Mouse (Mus musculus): ENCODE measurements around the gene Serpinb6a.

Serpinb6a gene

DNA sequence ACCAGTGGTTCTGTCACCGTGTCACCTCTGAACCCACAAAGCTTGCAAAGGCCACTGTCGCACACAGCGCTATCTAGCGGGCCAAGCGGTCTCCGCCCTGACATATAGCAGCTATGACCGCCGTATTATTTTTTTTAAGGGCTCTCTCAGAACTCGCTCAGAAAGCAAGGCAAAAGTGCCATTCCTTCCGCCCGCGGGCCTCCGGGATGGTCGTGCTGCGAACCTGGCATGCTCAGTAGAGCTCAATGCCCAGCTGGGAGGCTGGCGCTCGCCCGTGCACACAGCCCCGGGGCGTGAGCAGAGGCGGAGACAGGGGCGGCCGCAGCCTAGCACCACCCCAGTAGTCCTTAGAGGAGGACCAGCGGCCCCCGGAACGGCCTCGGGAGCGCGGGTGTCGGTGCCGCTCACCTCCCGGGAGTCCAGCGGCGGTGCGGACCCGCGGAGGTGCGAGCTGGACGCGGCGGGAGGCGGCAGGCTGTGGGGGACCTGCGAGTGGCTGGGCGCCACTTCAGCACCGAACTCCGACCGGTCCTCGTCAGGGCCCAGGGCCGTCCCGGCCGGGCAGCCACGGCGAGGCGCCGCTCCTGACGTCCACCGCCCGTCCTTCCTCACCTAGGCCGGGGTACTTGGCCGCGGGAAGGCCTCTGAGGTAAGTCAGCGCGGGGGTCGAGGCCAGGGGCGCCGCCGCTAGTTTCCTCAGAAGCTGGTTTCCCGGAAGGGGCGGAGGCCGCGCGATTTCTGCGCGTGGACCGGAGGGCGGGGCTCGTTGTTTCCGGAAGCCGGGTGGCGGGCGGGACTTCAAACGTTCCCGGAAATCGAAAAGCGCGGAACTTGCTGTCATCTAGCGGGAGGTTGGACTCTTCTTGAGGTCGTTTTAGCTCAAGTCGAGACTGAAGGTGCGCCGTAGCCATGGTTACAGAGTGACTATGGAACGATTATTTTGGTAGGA lies at the start of gene Serpinb6a, which contains the start of gene Ripk1:
Serpinb6a (minus strand) TSS at position 737 of the 949 bp plus-strand sequence.
Ripk1 (plus strand) TSS at position 306 of the 949 bp plus-strand sequence.
- in situ Hi-C loops (cut with MboI, MseI) = no loop called here

DNA sequence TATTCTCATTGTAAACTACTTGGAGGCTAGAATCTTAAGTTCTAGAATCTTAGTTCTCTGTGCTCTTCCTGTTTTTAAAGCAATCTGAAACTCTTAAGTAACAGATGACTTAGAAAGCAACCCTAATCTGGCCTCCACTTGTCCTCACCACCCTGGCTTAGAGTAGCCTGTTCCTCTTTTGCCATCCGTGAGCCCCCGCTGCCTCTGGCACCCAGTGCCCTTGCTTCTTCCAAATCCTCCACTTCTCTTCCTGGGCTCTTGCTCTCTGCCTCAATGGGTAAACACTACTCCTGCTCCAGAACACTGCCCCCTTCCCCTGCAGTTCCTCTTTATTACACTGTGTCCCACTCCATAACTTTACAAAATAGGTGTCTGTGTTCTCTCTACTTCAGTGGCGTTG lies 49.1 kb upstream of the Serpinb6a start:
- in situ Hi-C loops (cut with MboI, MseI) = loop anchor here (25.0 kb wide), 1 partner anchor 286 kb away; the partner anchor contains the start of gene Slc22a23

DNA sequence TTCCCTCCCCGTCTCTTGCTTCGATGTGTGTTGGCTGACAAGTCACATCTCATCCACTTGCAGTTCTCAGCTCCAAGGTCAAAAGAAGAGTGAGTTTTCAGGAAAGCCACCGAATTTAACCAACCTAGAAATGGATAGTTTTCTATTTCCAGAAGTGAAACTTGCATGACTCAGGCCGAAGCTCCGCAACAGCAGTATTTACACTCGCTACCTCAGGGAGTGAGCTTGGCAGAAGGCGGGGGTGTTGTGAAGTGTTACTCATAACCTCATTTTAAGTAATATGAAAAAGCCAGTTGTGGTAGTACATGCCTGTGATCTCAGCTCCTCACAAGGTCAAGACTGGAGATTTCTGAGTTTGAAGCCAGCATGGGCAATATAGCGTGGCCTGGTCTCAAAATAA lies 47.9 kb upstream of the Serpinb6a start:
- in situ Hi-C loops (cut with MboI, MseI) = loop anchor here (25.0 kb wide), 1 partner anchor 287 kb away; the partner anchor contains the start of gene Slc22a23

DNA sequence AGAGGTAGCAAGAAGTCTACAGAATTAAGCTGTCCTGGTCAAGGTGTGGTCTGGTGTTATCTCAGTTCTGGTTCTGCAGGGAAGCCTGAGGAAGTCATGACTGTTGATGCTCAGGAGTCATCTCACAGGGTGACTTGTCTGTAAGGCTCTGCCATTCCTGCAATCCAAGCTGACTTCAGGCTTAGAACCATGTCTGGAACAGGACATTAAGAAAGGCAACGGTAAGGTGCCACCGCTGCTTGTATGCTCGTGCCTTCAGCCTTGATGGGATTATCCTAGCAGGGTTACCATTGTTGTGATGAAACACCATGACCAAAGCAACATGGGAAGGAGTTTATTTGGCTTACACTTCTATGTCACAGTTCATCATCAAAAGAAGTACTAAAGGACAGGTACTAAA lies 44.9 kb upstream of the Serpinb6a start:
- in situ Hi-C loops (cut with MboI, MseI) = loop anchor here (5.0 kb wide), 2 partner anchors 110 to 585 kb away; no protein-coding TSS in a partner anchor

DNA sequence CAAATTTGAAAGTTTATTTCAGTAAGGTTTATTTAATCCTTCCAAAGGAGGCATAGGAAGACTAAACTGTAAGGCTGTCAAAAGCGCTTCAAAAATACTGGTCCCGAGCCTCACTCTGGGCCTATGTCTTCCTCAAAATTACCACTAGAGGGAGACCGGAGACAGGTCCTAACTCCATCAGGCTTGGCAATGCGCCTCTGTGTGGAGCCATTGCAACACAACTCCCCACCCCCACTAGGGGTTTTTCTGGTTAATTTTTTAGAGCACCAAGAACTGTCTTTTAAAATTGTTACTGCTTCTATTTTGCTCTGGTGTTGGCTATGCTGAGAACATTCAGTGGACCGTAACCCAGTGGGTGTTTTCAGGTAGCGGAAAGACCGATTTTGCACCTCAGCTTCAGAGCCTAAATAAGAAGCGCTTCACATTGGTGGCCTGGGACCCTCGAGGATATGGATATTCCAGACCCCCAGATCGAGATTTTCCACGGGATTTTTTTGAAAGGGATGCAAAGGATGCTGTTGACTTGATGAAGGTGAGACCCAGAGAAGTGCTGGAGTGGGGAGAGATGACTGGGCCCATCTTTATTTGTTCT lies 43.9 kb upstream of the Serpinb6a start:
- in situ Hi-C loops (cut with MboI, MseI) = loop anchor here (5.0 kb wide), 2 partner anchors 111 to 586 kb away; no protein-coding TSS in a partner anchor

DNA sequence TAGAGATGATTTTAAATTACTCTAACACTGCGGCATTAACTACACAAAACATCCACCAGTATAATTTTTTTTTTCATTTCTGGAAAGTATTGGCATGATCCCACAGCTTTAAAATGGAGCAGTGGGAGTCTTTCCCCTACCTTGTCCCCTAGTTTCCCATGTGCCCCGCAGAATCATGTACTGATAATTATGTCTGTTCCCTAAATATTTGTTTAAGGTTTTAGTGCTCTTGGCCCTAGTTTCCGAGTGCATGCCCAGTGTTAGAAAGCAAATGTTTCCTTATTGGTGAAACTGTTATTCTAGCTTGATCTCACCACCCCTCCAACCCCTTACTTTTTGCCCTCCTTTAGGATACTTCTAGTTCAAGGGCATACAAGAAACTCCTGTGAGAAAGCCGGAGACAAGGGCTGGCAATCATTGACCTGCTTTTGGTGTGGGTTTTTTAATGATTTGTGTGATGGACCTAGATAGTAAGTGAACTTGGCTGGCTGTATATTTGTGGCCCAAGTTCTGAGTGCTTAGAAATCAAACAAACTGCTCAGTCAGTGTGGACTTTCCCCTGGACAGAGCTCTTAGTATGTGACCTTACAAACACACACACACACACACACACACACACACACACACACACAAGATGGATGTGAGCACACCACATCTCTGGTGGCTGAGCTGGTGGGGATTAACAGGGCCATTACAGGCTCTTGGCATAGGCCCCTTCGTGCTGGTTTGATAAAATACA lies 43.1 kb upstream of the Serpinb6a start:
- in situ Hi-C loops (cut with MboI, MseI) = loop anchor here (5.0 kb wide), 2 partner anchors 112 to 587 kb away; no protein-coding TSS in a partner anchor

DNA sequence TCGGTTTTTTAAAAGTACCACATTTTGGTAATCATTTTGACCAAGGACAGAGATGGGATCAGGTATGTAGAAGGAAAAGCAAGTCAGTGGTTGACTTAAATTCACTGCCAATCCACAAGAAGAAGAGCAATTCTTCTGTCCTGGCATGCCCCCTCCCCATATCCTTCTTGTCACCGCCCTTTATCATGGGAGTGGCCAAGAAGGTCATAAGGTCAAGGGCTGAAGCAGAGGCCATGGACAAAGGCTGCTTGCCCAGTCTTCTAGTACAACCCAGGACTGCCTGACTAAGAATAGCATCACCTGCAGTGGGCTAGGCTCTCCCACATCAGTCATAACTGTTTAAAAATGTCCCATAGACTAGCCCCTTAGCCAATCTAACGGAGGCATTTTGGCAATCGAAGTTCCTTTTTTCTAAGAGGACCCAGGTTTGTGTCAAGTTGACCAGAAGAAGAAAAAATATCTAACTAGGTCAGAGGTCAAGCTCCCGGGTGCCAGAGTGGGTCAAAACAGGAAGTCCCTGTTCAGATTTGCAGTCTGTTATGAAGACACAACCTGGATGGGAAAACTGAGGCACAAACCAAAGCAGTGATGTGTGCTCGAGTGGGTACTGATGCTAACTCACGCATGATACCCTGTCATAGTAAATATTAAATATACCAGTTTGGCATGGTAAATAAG lies 41.3 kb upstream of the Serpinb6a start:
- in situ Hi-C loops (cut with MboI, MseI) = no loop called here

DNA sequence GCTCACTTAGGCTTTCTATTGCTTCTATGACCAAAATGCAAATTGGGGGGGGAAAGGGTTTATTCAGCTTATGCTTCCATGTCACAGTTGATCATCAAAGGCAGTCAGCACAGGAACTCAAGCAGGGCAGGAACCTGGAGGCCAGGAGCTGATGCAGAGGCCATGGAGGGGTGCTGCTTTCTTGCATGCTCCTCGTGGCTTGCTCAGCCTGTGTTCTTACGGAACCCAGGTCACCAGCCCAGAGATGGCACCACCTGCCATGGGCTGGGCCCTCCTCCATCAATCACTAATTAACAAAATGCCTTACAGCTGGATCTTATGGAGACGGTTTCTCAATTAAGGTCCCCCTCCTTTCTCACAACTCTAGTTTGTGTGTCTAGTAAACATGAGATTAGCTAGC lies 37.5 kb upstream of the Serpinb6a start:
- in situ Hi-C loops (cut with MboI, MseI) = no loop called here

DNA sequence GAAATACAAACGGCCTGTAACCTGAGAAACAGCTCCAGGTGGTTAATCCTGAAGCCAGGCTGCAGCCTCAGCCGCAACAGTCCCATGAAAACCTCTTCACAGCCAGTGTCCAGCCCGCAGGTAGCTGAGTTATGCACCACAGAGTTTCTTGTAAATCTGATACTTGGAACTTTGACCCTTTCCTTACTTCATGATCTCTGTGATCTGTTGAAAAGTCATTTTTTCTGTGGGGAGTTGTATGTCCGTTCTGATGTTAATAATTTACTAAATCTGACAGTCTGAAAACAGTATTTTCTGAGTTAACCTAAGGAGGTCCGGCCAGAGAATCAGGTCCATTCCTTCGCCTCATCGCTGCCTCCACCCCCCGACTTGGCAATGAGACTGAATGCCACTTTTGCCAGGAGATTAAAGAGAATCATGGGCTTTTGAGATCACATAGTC lies 36.3 kb upstream of the Serpinb6a start:
- in situ Hi-C loops (cut with MboI, MseI) = no loop called here

DNA sequence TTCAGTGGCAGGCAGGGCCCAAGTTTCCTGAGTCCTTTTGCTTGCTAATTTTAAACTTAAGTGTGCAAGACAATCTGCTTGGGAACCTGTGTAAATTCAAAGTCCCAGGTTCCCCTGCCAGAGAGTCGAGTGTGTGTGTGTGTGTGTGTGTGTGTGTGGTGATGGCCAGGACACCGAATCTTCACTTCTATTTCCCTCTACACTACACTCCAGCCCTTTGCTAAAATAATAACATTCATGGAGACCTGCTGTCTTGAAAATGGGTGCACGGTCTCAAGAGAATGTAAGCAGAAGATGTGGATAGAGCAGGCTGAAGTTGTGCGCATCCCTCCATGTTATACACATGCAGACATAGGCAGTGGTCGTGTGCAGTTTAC lies 35.5 kb upstream of the Serpinb6a start:
- in situ Hi-C loops (cut with MboI, MseI) = no loop called here

DNA sequence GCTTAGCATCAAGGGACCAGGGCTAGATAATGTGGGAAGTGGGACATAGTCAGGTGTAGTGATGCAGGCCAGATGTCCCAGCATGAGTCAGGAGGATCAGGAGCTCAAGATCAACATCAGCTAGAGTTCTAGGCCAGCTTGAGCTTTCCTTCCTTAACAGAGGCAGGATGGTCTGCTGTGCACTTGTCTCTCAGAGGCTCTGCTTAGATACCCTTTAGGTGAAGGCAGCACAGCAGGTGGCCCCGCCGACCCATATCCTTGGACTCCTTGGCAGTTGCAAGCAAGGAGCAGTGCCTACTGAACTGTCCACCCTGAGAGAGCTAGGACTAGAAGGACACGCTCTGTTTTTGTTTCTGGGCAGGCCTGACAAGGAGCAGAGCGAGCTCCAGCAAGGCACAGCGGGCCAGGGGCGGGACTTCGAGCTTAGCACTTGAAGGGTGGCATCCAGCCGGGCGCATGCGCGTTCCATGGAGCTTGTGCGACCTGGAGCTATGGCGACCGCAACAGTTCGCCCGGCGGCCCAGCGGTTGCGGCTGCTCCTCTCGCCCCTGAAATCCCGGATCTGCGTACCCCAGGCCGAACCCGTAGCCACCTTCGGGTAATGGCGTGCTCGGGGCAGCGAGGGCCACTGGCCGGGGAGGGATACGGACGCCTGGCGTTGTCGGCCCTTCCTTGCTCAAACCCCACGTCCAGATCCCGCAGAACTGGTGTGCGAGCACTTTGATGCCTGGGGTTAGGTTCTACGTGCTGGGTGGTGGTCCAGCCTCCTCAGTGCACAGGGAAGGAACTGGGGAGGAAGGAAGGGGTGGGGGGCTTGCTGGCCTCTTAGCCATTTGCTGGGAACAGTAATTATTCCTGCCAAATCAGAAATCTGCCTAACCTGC lies 34.8 kb upstream of the Serpinb6a start, which contains the start of gene Bphl:
Bphl (plus strand) TSS at position 426 of the 884 bp plus-strand sequence.
- in situ Hi-C loops (cut with MboI, MseI) = no loop called here

DNA sequence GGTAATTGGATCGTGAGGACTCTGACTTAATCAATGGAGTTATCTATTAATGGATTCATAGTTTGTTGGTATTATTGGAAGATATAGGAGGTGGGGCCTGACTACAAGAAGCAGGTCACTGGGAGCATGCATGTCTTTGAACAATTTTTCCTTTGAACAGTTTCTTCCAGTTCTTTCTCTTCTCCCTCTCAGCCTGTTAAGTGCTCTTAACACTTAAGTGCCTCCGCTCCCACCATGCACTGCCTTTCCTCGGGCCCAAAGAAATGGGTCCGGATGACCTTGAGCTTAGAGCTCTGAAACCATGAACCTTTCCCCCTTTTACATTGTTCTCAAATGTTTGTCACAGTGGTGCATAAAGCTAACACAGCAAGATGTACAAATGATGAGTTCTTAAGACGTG lies 34.1 kb upstream of the Serpinb6a start:
- in situ Hi-C loops (cut with MboI, MseI) = no loop called here

DNA sequence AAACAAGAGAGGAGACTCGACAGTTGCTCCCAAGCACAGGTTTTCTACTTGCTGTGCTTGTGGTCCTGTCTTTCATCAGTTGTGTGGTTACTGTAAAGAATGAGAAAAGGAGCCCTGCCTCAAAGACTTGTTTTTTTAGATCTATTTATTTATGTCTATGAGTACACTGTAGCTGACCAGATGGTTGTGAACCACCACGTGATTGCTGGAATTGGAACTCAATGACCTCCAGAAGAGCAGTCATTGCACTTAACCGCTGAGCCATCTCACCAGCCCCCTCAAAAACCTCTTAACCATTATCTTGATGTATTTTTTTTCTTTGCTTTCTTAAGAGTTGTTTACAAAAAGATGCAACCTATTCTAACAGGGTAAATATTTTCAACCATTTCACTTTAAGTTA lies 32.8 kb upstream of the Serpinb6a start:
- in situ Hi-C loops (cut with MboI, MseI) = no loop called here

DNA sequence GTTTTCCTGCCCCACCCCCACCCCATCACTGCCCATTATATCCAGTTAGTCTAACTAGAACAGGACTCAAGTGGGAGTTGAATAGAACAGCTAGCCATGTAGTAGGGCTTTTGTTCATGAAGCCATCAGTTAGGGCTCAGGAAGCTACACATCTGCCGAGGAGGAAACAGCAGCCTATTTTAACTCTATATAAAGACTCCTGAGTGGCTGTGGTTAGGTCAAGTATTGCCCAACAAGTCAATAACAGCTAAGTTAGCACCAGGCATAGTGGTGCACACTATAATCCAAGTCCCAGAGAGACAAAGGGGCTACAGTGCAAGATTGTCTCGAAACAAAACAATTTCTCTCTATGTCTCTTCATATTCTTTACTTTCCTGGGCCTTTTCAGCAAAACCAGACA lies 29.4 kb upstream of the Serpinb6a start:
- in situ Hi-C loops (cut with MboI, MseI) = no loop called here

DNA sequence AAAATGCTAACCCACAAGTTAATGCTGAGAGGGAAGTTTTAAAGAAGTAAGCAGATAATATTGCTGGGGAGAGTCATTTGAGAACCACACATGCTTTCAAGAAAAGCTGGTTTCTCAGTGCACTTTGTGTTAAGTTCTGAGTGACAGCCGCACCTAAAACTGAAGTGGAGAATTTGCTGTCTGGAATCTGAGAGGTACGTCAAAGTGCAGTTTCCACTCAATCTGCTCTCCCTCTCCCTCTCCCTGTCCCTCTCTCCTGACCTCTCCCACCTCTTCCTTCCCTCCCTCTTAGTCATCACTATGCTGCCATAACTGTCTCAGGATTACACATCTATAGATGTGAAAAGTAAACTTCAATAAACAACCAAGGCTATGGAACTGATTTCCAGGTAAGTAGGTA lies 19.4 kb upstream of the Serpinb6a start:
- in situ Hi-C loops (cut with MboI, MseI) = no loop called here

DNA sequence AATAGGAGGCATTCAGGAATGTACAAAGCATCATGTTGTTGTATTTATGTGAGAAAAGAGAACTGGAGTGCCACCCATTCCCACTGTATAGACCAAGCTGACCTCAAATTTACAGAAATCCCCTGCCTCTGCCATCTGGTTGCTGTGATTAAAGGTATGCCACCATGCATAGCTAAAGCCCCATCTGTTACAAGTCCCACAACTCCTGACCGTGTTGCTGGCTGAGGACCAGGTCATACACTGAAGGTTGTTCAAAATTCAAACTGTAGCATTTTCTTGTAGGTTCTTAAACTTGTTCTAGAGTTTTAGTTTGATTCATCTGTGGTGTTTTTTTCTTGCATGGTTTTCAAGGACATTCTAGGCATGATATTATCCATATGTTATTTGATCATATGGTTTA lies 15.9 kb upstream of the Serpinb6a start:
- in situ Hi-C loops (cut with MboI, MseI) = no loop called here

DNA sequence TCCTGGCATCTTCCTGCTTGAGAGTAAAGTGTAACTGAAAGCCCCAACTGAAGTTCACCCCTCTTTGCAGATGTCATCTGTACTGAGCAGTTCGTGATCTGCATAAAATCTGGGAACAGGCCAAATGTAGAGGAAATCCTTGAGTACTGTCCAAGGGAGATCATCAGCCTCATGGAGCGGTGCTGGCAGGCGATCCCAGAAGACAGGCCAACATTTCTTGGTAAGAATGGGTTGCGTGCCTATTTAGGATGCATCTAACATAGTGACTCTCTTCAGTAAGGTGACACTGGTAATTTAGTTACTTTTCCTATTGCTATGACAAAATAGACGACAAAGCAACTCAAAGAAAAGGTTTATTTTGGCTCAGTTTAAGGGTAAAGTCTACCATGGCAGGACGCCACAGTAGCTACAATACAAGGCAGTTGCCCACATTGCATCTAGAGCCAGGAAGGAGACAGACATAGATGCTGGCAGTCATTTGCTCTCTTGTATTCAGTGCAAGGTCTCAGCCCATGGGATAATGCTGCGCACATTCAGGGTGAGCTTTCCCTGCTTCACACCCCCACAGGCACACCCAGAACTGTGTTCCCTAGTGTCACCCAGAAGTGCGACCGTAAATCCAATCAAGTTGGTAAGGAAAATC lies 14.5 kb upstream of the Serpinb6a start:
- in situ Hi-C loops (cut with MboI, MseI) = no loop called here

DNA sequence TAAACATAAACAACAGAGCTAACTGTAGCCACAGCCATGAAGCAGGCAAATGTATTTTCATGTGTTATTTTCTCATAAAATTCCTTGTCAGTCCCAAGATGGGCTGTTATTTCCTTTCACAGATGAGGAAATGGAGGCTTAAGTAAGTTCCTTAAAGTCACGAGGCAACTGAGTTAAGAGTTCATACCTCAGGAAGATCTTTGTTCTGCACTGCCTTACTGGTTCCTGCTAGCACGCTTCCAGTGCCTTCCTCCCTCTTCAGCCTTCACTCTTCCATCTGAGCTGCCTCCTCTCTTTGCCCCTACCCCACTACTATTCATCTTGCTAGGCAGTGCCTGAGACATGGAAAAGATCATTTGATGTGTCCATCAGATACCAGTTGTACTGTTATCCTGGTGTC lies 4.6 kb upstream of the Serpinb6a start:
- in situ Hi-C loops (cut with MboI, MseI) = no loop called here

DNA sequence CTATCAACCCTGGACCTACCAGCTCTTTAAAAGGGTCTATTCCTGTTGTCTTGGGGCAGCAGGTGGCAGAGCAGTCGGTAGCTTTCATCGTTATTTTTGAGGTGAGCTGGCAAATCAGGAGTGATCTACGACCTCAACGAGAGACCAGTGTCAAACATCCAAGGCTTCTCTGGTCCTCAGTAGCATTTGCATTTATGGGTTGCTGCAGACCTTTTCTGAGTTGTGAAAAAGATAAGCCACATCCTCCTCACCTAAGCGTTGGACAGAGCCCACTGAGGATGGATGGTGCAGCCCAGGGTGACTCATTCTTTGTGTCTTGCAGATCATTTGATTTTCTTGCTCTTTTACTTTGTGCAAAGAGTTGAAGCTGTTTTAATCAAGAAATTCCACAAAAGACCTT lies 464 bp upstream of the Serpinb6a start:
- in situ Hi-C loops (cut with MboI, MseI) = no loop called here

DNA sequence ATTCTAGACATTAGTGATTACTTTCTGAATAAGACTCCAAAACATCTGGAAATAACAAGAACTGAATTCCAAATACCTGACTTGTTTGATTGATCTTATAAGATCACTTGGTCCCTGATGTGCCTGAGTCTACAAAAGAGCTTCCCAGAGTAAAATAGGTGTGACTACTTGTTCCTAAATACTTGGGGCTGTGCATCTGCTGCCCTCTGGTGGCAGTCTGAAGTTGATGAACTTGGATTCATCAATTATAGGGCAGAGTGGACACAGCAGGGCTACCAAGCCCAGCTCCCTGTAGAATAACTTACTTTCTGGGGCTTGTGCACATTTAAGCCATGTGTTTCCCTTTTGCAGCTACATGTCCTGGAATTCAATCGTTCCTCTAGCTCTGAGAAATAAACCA lies 7.4 kb downstream of the Serpinb6a start:
- in situ Hi-C loops (cut with MboI, MseI) = loop anchor here (5.0 to 10.0 kb wide), 2 partner anchors 43 to 990 kb away; partner anchors contain the start of gene Serpinb9

Data from T-helper 1 cell (primary cell).